Mouse (Mus musculus) spleen, postnatal 10 days (tissue): Measurements from ENCODE around the gene Ang5.
A peak's percentile ranks its signal among the peaks of the same experiment; 100 is the strongest.
"Not testable (repeated sequence)": the region's sequence is repeated elsewhere in the genome, so short reads cannot be mapped to it uniquely, and the experiment has no call there.

Source experiments
- DNase-seq, 2 experiments: peaks; one replicate each; pipeline ENCODE4 v3.0.0; 2021 to 2022; ENCODE audit warnings: low spot score in 2 of 2

Gene Ang5

GRCm38 (mm10) chr14:43956769-43957168 is at the start of gene Ang5:
Gene Ang5, plus strand, starts transcription at chr14:43957069.
- not testable (repeated sequence) for DNase-seq

GRCm38 (mm10) chr14:43918214-43918613 is 38.7 kb upstream of the Ang5 start:
- not testable (repeated sequence) for DNase-seq

GRCm38 (mm10) chr14:43923459-43923858 is 33.4 kb upstream of the Ang5 start, which contains the start of gene Ear10:
Gene Ear10, minus strand, starts transcription at chr14:43923559.
- not testable (repeated sequence) for DNase-seq

- DNase-seq = peak; percentile 12 to 56
These were observed 32.0 kb upstream of the Ang5 start, which contains the start of gene Gm8113 for GRCm38 (mm10) chr14:43924688-43925403. Gene Gm8113, plus strand, starts transcription at chr14:43925390.

GRCm38 (mm10) chr14:43925404-43925950 is 31.4 kb upstream of the Ang5 start:
- not testable (repeated sequence) for DNase-seq

GRCm38 (mm10) chr14:43932991-43933390 is 23.9 kb upstream of the Ang5 start:
- DNase-seq = peak in 1 of 2 experiments; percentile 16

- DNase-seq = not testable (repeated sequence)
These were observed 23.5 kb upstream of the Ang5 start for GRCm38 (mm10) chr14:43933399-43933798.

- not testable (repeated sequence) for DNase-seq
These were observed 3.5 kb upstream of the Ang5 start for GRCm38 (mm10) chr14:43953382-43953781.

GRCm38 (mm10) chr14:43955074-43955473 is 1.8 kb upstream of the Ang5 start:
- not testable (repeated sequence) for DNase-seq

GRCm38 (mm10) chr14:43983454-43983853 is 26.6 kb downstream of the Ang5 start:
- no peak for DNase-seq

GRCm38 (mm10) chr14:43983897-43984296 is 27.0 kb downstream of the Ang5 start:
- peak; percentile 3 to 49 for DNase-seq

GRCm38 (mm10) chr14:43986147-43986546 is 29.3 kb downstream of the Ang5 start:
- no peak for DNase-seq

GRCm38 (mm10) chr14:43987404-43987803 is 30.5 kb downstream of the Ang5 start:
- peak; percentile 60 to 82 for DNase-seq

- DNase-seq = not testable (repeated sequence)
These were observed 41.7 kb downstream of the Ang5 start for GRCm38 (mm10) chr14:43998455-43999000.

GRCm38 (mm10) chr14:44001600-44001999 is 44.7 kb downstream of the Ang5 start:
- DNase-seq = no peak

GRCm38 (mm10) chr14:44002169-44002568 is 45.3 kb downstream of the Ang5 start, which contains the start of gene Ang6:
Gene Ang6, minus strand, starts transcription at chr14:44002269.
- no peak for DNase-seq

- DNase-seq = not testable (repeated sequence)
These were observed 51.2 kb downstream of the Ang5 start for GRCm38 (mm10) chr14:44008021-44008420.

GRCm38 (mm10) chr14:44009686-44010085 is 52.8 kb downstream of the Ang5 start:
- DNase-seq = not testable (repeated sequence)
